Mouse (Mus musculus) intestine, postnatal 0 days (tissue): ENCODE results near the gene Zfp973. TPM values are rescaled to one million over a fixed set of nuclear protein-coding genes. Genes with fewer than 3 reads are reported as not detected.
A peak's percentile ranks its signal among the peaks of the same experiment; 100 is the strongest.
"Not testable (repeated sequence)": the region's sequence is repeated elsewhere in the genome, so short reads cannot be mapped to it uniquely, and the experiment has no call there.

Source experiments
- ATAC-seq: fragments of 200-750 bp; cut with Nextera tagmentation; 2 replicates; pipeline ENCODE4 v1.8.0; 2017; ENCODE audit warnings: mild to moderate bottlenecking, moderate TSS enrichment, moderate library complexity
- H3K27ac ChIP-seq: fragments of 300-500 bp; sonication (generic); 2 replicates; pipeline ENCODE4 v1.5.1; 2014; ENCODE audit warnings: mild to moderate bottlenecking, low read depth, low read length, moderate library complexity
- H3K27me3 ChIP-seq: fragments of 300-500 bp; sonication (generic); replicated peaks from 2 replicates; pipeline ENCODE4 v1.6.1; 2014; ENCODE audit warnings: low read length, mixed read lengths; ENCODE audit not compliant: control insufficient read depth, insufficient read depth
- H3K36me3 ChIP-seq: fragments of 300-500 bp; sonication (generic); 2 replicates; pipeline ENCODE4 v1.6.1; 2014; ENCODE audit warnings: mild to moderate bottlenecking, moderate library complexity; ENCODE audit not compliant: control insufficient read depth, insufficient read depth
- H3K4me1 ChIP-seq: fragments of 300-500 bp; sonication (generic); replicated peaks from 2 replicates; pipeline ENCODE4 v1.6.1; 2014; ENCODE audit warnings: antibody characterized with exemption, low read length, mixed read lengths; ENCODE audit not compliant: control insufficient read depth, insufficient read depth
- H3K4me2 ChIP-seq: fragments of 300-500 bp; sonication (generic); replicated peaks from 2 replicates; pipeline ENCODE4 v1.6.1; 2014; ENCODE audit warnings: low read depth, mild to moderate bottlenecking, moderate library complexity
- H3K4me3 ChIP-seq: fragments of 300-500 bp; sonication (generic); 2 replicates; pipeline ENCODE4 v1.5.1; 2014; ENCODE audit warnings: low read depth, low read length
- H3K9ac ChIP-seq: fragments of 300-500 bp; sonication (generic); 2 replicates; pipeline ENCODE4 v1.6.1; 2014; ENCODE audit warnings: mild to moderate bottlenecking, low read depth, low read length
- H3K9me3 ChIP-seq: fragments of 300-500 bp; sonication (generic); 2 replicates; pipeline ENCODE4 v1.6.1; 2016; ENCODE audit warnings: mixed run types; ENCODE audit not compliant: control insufficient read depth
- WGBS: fragments of 180-500 bp; shearing (Covaris S2); extraction: QIAGEN DNeasy Blood & Tissue Kit; methylation state at CpG from one replicate; pipeline ENCODE4 v1.1.7; 2014; 5-methylcytosine and 5-hydroxymethylcytosine counted together
- polyA plus RNA-seq: library from polyadenylated mRNA; unstranded; fragments of >200 nt; fragmentation: Nextera tagmentation; extraction: Ambion mirVana; gene quantifications from 2 replicates; pipeline ENCODE4 v1.2.1, GENCODE M21; 2015

Zfp973 gene
- polyA plus RNA-seq, result 3.6 and 3.8 TPM in 2 replicates

DNA sequence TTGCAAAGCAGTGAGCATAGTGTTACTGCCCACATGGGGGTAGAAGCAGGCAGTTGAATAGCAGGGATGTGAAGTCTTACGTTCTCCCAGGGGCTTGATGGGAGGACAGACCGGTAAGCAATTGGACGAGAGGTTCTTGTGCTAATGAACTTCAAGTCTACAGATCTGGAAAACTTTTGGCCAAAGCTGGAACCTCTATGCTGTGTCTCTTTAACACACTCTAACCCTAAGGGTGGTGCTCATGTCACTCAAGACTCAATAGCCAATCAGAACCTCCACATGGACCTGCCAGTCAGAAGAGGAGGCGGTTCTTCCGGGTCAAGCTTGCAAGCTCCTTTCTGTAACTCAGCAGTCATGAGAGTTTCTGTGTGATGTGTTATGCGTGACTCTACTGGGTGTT is at the start of gene Zfp973:
TSS of gene Zfp973 (plus strand) at position 301 of the 400 bp plus-strand sequence.
- H3K9me3 ChIP-seq, H3K36me3 ChIP-seq, H3K4me3 ChIP-seq, H3K27me3 ChIP-seq, H3K4me1 ChIP-seq, H3K4me2 ChIP-seq, H3K9ac ChIP-seq, H3K27ac ChIP-seq, ATAC-seq: not testable (repeated sequence)
- WGBS, result no CpG with 5 or more reads among the region's 6 CpGs

DNA sequence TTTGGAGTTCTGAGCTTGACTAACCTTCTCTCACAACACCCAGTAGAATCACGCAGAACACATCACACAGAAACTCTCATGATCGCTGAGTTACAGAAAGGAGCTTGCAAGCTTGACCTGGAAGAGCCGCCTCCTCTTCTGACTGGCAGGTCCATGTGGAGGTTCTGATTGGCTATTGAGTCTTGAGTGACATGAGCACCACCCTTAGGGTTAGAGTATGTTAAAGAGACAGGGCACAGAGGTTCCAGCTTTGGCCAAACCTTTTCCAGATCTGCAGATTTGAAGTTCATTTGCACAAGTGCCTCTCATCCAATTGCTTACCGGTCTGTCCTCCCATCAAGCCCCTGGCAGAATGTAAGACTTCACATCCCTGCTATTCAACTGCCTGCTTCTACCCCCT is 34.1 kb upstream of the Zfp973 start, which contains the start of gene Gm14308:
TSS of gene Gm14308 (minus strand) at position 101 of the 400 bp plus-strand sequence.
- ATAC-seq, H3K9me3 ChIP-seq, H3K27me3 ChIP-seq, H3K36me3 ChIP-seq, H3K4me3 ChIP-seq, H3K4me1 ChIP-seq, H3K9ac ChIP-seq, H3K27ac ChIP-seq, H3K4me2 ChIP-seq: not testable (repeated sequence)
- no CpG with 5 or more reads among the region's 4 CpGs for whole genome bisulfite sequencing

DNA sequence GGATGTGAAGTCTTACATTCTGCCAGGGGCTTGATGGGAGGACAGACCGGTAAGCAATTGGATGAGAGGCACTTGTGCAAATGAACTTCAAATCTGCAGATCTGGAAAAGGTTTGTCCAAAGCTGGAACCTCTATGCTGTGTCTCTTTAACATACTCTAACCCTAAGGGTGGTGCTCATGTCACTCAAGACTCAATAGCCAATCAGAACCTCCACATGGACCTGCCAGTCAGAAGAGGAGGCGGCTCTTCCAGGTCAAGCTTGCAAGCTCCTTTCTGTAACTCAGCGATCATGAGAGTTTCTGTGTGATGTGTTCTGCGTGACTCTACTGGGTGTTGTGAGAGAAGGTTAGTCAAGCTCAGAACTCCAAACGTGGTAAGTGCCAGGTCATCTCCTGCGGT is 37.7 kb downstream of the Zfp973 start, which contains the start of gene Gm14305:
TSS of gene Gm14305 (plus strand) at position 278 of the 400 bp plus-strand sequence.
- peak within 1 kb of the TSS; percentile 61 for H3K4me2 ChIP-seq
- H3K27ac ChIP-seq, H3K9me3 ChIP-seq, H3K27me3 ChIP-seq, H3K9ac ChIP-seq, H3K36me3 ChIP-seq, ATAC-seq, H3K4me1 ChIP-seq: not testable (repeated sequence)
- 14% methylated on average over 1 of the region's 6 CpGs for WGBS
- H3K4me3 ChIP-seq, result peak within 1 kb of the TSS; percentile 42

Other genes starting within 250 kb of the Zfp973 start
- 5.0 and 6.7 TPM in 2 replicates for gene Gm14435, start 246.9 kb upstream of the Zfp973 start, polyA plus RNA-seq
- gene Gm14434, start 183.7 kb upstream of the Zfp973 start, polyA plus RNA-seq, result 6.1 and 8.3 TPM in 2 replicates
- gene Zfp967, start 149.5 kb upstream of the Zfp973 start, polyA plus RNA-seq, result not detected in 2 replicates
- gene Gm14308, start 34.2 kb upstream of the Zfp973 start, polyA plus RNA-seq, result 9.8 and 13.8 TPM in 2 replicates
- gene Gm14305, start 37.8 kb downstream of the Zfp973 start, polyA plus RNA-seq, result 14.1 and 14.7 TPM in 2 replicates
- 9.4 and 13.4 TPM in 2 replicates for gene Gm14295, start 128.1 kb downstream of the Zfp973 start, polyA plus RNA-seq
- gene Gm14408, start 160.6 kb downstream of the Zfp973 start, polyA plus RNA-seq, result not detected in 2 replicates